Mouse (Mus musculus) heart, postnatal 0 days (tissue): ENCODE data around the gene Atp6v0a4. TPM values are rescaled to one million over a fixed set of nuclear protein-coding genes. Genes with fewer than 3 reads are reported as not detected.

ENCODE experiments used
- ATAC-seq: fragments of 200-750 bp; cut with Nextera tagmentation; 2 replicates; pipeline ENCODE4 v1.8.0; 2017; ENCODE audit warnings: low read depth, moderate number of reproducible peaks, moderate library complexity; ENCODE audit not compliant: insufficient read depth
- DNase-seq: peaks from one replicate; pipeline ENCODE4 v3.0.0-alpha.2; 2016; ENCODE audit warnings: low spot score
- H3K27ac ChIP-seq: fragments of 300-500 bp; sonication (generic); 2 replicates; pipeline ENCODE4 v1.5.1; 2014; ENCODE audit warnings: low read depth, mild to moderate bottlenecking
- H3K27me3 ChIP-seq: fragments of 300-500 bp; sonication (generic); 2 replicates; pipeline ENCODE4 v1.6.1; 2014; ENCODE audit warnings: low read length, mixed read lengths; ENCODE audit not compliant: control insufficient read depth, insufficient read depth
- H3K36me3 ChIP-seq: fragments of 300-500 bp; sonication (generic); replicated peaks from 2 replicates; pipeline ENCODE4 v1.6.1; 2014; ENCODE audit warnings: low read length, mixed read lengths; ENCODE audit not compliant: control insufficient read depth, insufficient read depth
- H3K4me1 ChIP-seq: fragments of 300-500 bp; sonication (generic); 2 replicates; pipeline ENCODE4 v1.6.1; 2014; ENCODE audit warnings: antibody characterized with exemption; ENCODE audit not compliant: control insufficient read depth, insufficient read depth
- H3K4me2 ChIP-seq: fragments of 300-500 bp; sonication (generic); 2 replicates; pipeline ENCODE4 v1.6.1; 2014; ENCODE audit warnings: low read depth, mild to moderate bottlenecking, low read length, moderate library complexity
- H3K4me3 ChIP-seq: fragments of 300-500 bp; sonication (generic); 2 replicates; pipeline ENCODE4 v1.5.1; 2014; ENCODE audit warnings: low read depth, low read length
- H3K9ac ChIP-seq: fragments of 300-500 bp; sonication (generic); replicated peaks from 2 replicates; pipeline ENCODE4 v1.6.1; 2014; ENCODE audit warnings: low read depth, low read length, mixed read lengths
- H3K9me3 ChIP-seq: fragments of 300-500 bp; sonication (generic); replicated peaks from 2 replicates; pipeline ENCODE4 v1.6.1; 2016; ENCODE audit warnings: low read length; ENCODE audit not compliant: control insufficient read depth
- CTCF ChIP-seq: IDR thresholded peaks from 2 replicates; pipeline ENCODE4 v1.5.1; 2016; ENCODE audit warnings: antibody characterized with exemption, control low read depth, low read depth
- EP300 ChIP-seq: IDR thresholded peaks from 2 replicates; pipeline ENCODE4 v1.6.1; 2016; ENCODE audit warnings: antibody characterized with exemption, low read depth
- WGBS: fragments of 180-500 bp; shearing (Covaris S2); extraction: QIAGEN DNeasy Blood & Tissue Kit; methylation state at CpG from one replicate; pipeline ENCODE4 v1.1.7; 2014; 5-methylcytosine and 5-hydroxymethylcytosine counted together
- polyA plus RNA-seq: library from polyadenylated mRNA; unstranded; fragments of >200 nt; fragmentation: Nextera tagmentation; extraction: Ambion mirVana; gene quantifications from 2 replicates; pipeline ENCODE4 v1.2.1, GENCODE M21; 2015
- total RNA-seq: library from RNA; depleted of rRNA; stranded (reverse); fragments of >200 nt; gene quantifications from 2 replicates; pipeline ENCODE4 v1.2.3, GENCODE M21; 2014; ENCODE audit warnings: low replicate concordance

Gene Atp6v0a4
- total and polyA plus RNA-seq, 2 experiments from 2014 or later: 0.04 to 0.12 TPM

- no peak within 1 kb of the TSS for H3K4me2 ChIP-seq
- H3K27me3 ChIP-seq: no peaks in the 10 kb centered on the region
- no peak within 1 kb of the TSS for H3K4me3 ChIP-seq
- TF ChIP-seq EP300: no peak
- no peak for TF ChIP-seq CTCF
- no peak within 1 kb of the TSS for H3K27ac ChIP-seq
- H3K4me1 ChIP-seq: no peaks in the 10 kb centered on the region
- H3K9me3 ChIP-seq: no peaks in the 10 kb centered on the region
- H3K36me3 ChIP-seq: no peaks in the 10 kb centered on the region
- DNase-seq (no peak), ATAC-seq (no peak)
- no peak within 1 kb of the TSS for H3K9ac ChIP-seq
- WGBS: 38% methylated on average over 6 of the region's 6 CpGs
Measured at GRCm38 (mm10) chr6:38046838-38047237, 77.5 kb downstream of the Atp6v0a4 start, which contains the start of gene Svopl. Gene Svopl (minus strand): TSS chr6:38046996.

GRCm38 (mm10) chr6:38032801-38033566, 91.4 kb downstream of the Atp6v0a4 start:
- Histone ChIP-seq H3K4me1 (peaks cover 10% of the 10 kb centered on the region; the same call in 1 of the 2 replicates), H3K27ac (peak overlapping the region; percentile 19), H3K4me2 (no peak overlapping the region), H3K9me3 (no peaks in the 10 kb centered on the region), H3K27me3 (no peaks in the 10 kb centered on the region), H3K4me3 (no peak overlapping the region), H3K36me3 (no peaks in the 10 kb centered on the region), H3K9ac (no peak overlapping the region)
- ATAC-seq: no peak
- TF ChIP-seq CTCF: no peak
- no peak for TF ChIP-seq EP300
- 62% methylated on average over 5 of the region's 5 CpGs for WGBS
- DNase-seq: no peak

GRCm38 (mm10) chr6:38031924-38032540, 92.4 kb downstream of the Atp6v0a4 start:
- ATAC-seq: no peak
- Histone ChIP-seq H3K4me2 (no peak overlapping the region), H3K27ac (peak overlapping the region; percentile 19; the same call in 1 of the 2 replicates), H3K9me3 (no peaks in the 10 kb centered on the region), H3K9ac (no peak overlapping the region), H3K4me1 (peaks cover 10% of the 10 kb centered on the region; the same call in 1 of the 2 replicates), H3K4me3 (no peak overlapping the region), H3K27me3 (no peaks in the 10 kb centered on the region), H3K36me3 (no peaks in the 10 kb centered on the region)
- TF ChIP-seq CTCF (no peak), EP300 (no peak)
- 46% methylated on average over 7 of the region's 7 CpGs for WGBS
- no peak for DNase-seq

- no peak overlapping the region for H3K4me3 ChIP-seq
- H3K4me1 ChIP-seq: peaks cover 10% of the 10 kb centered on the region; the same call in 1 of the 2 replicates
- DNase-seq (no peak), ATAC-seq (no peak)
- H3K27ac ChIP-seq: no peak overlapping the region
- H3K4me2 ChIP-seq: no peak overlapping the region
- H3K9ac ChIP-seq: no peak overlapping the region
- no peak for TF ChIP-seq CTCF
- TF ChIP-seq EP300: no peak
- 50% methylated on average over 2 of the region's 2 CpGs for WGBS
- H3K9me3 ChIP-seq: no peaks in the 10 kb centered on the region
- H3K36me3 ChIP-seq: no peaks in the 10 kb centered on the region
- H3K27me3 ChIP-seq: no peaks in the 10 kb centered on the region
Measured at GRCm38 (mm10) chr6:38028205-38028604, 96.2 kb downstream of the Atp6v0a4 start.

- Histone ChIP-seq H3K36me3 (no peaks in the 10 kb centered on the region), H3K9me3 (no peaks in the 10 kb centered on the region), H3K27ac (no peak overlapping the region), H3K9ac (no peak overlapping the region), H3K27me3 (no peaks in the 10 kb centered on the region), H3K4me3 (no peak overlapping the region), H3K4me2 (no peak overlapping the region), H3K4me1 (peaks cover 10% of the 10 kb centered on the region; the same call in 1 of the 2 replicates)
- DNase-seq (no peak), ATAC-seq (no peak)
- TF ChIP-seq EP300 (no peak), CTCF (no peak)
- 43% methylated on average over 1 of the region's 1 CpGs for WGBS
Measured at GRCm38 (mm10) chr6:38027771-38028170, 96.6 kb downstream of the Atp6v0a4 start.
